Mouse (Mus musculus) MEL (cell line): ENCODE data around the gene Gm3415.
"Not testable (repeated sequence)": the region's sequence is repeated elsewhere in the genome, so short reads cannot be mapped to it uniquely, and the experiment has no call there.

Experiments
- BHLHE40 ChIP-seq: IDR thresholded peaks from 2 replicates; pipeline ENCODE4 v1.6.1; 2012; ENCODE audit warnings: low read depth, mild to moderate bottlenecking, inconsistent platforms, low read length, improper control_type of control experiment, borderline replicate concordance
- CTCF ChIP-seq, 3 experiments: IDR thresholded peaks in 2 of 3; conservative IDR thresholded peaks in 1 of 3; 2 replicates each; pipeline ENCODE4 v1.5.1; 2011 to 2012; ENCODE audit warnings: low read length in 3 of 3, low read depth in 2 of 3, mild to moderate bottlenecking in 2 of 3, improper control_type of control experiment in 1 of 3, inconsistent platforms in 1 of 3, mixed read lengths in 1 of 3, moderate library complexity in 1 of 3; ENCODE audit not compliant: control insufficient read depth in 1 of 3, insufficient read depth in 1 of 3, poor library complexity in 1 of 3, severe bottlenecking in 1 of 3
- EP300 ChIP-seq, 2 experiments: IDR thresholded peaks; 2 replicates each; pipeline ENCODE4 v1.6.1; 2011; ENCODE audit warnings: improper control_type of control experiment in 2 of 2, low read length in 2 of 2, low read depth in 1 of 2, mild to moderate bottlenecking in 1 of 2
- GATA1 ChIP-seq: IDR thresholded peaks from 2 replicates; pipeline ENCODE4 v1.6.1; 2011; ENCODE audit warnings: low read depth, low read length, improper control_type of control experiment
- NRF1 ChIP-seq: IDR thresholded peaks from 2 replicates; pipeline ENCODE4 v1.6.1; 2014; ENCODE audit warnings: low read depth, mild to moderate bottlenecking, inconsistent platforms, low read length, improper control_type of control experiment, moderate library complexity; ENCODE audit not compliant: poor library complexity, insufficient read depth, severe bottlenecking
- RCOR1 ChIP-seq: IDR thresholded peaks from 2 replicates; pipeline ENCODE4 v1.6.1; 2012; ENCODE audit warnings: low read depth, mild to moderate bottlenecking, inconsistent platforms, low read length, improper control_type of control experiment
- USF2 ChIP-seq, 2 experiments: IDR thresholded peaks; 2 replicates each; pipeline ENCODE4 v1.6.1; 2011 to 2012; ENCODE audit warnings: improper control_type of control experiment in 2 of 2, low read length in 2 of 2, borderline replicate concordance in 1 of 2, inconsistent platforms in 1 of 2, low read depth in 1 of 2, mild to moderate bottlenecking in 1 of 2; ENCODE audit not compliant: insufficient read depth in 1 of 2

DNA sequence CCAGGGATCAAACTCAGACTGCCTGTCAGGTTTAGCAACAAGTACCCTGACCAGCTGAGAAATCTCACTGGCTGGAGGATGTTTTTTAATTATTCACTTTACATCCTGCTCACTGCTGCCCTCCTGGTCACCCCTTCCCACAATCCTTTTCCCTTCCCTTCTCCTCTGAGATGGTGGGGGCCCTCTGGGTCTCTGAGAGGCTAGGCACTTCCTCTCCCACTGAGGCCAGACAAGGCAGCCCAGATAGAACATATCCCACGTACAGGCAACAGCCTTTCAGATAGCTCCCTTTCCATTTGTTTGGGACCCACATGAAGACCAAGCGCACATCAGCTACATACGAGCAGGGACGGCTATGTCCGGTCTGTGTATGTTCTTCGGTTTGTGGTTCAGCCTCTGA lies 14.2 kb downstream of the Gm3415 start:
- not testable (repeated sequence) for TF ChIP-seq RCOR1; GATA1; USF2 (IDR thresholded peaks at IDR 0.05; ENCODE audit: borderline replicate concordance in 1 of 2, insufficient read depth in 1 of 2, low read depth in 1 of 2, low read length in 2 of 2); NRF1; CTCF (IDR thresholded peaks at IDR 0.05 in 2 of 3, conservative IDR thresholded peaks at IDR 0.05 in 1 of 3; ENCODE audit: control insufficient read depth in 1 of 3, insufficient read depth in 1 of 3, low read depth in 2 of 3, low read length in 3 of 3, poor library complexity in 1 of 3, severe bottlenecking in 1 of 3); BHLHE40; EP300 (IDR thresholded peaks at IDR 0.05; ENCODE audit: low read depth in 1 of 2, low read length in 2 of 2)
